Mouse (Mus musculus): ENCODE measurements at regions not wholly inside any gene's neighbourhood (a gene's known extent, or its start where the extent isn't known, plus 50 kb on each side); places are given as distances from the start of the nearest gene placed in this dataset.

DNA sequence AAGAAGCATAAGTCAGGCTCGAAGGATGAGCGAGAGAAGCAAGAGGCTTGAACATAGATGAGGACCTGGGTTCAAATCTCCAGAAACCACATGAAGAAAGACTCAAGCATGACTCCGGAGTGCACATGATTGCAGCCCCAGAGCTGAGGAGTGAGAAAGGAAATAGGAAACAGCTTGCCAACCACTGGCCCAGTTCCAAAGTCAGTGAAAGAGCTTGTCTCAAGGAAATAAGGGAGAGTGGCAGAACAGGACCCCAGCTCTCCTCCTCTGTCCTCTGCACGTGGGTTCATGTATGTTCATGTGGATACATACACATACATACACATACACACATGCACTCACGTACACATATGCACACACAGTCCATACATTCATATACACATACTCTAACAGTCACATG lies 156.9 kb upstream of the Spred2 start:
- WGBS = 82% methylated on average over 5 of the region's 5 CpGs
- H3K4me3 ChIP-seq (replicated peaks; ENCODE audit: low read length) = no peak overlapping the region
- no peak overlapping the region for H3K4me2 ChIP-seq (ENCODE audit: low read length)
- no peak overlapping the region for H3K9ac ChIP-seq (replicated peaks; ENCODE audit: low read depth, low read length)
- H3K36me3 ChIP-seq (ENCODE audit: control insufficient read depth, insufficient read depth) = no peaks in the 10 kb centered on the region
- no peaks in the 10 kb centered on the region for H3K9me3 ChIP-seq (ENCODE audit: control insufficient read depth, low read length)
- no peak overlapping the region for H3K27ac ChIP-seq (ENCODE audit: low read length)
- ATAC-seq = no peak
- no peaks in the 10 kb centered on the region; the same call in 1 of the 2 replicates for H3K27me3 ChIP-seq (replicated peaks; ENCODE audit: control insufficient read depth, insufficient read depth, low read length)
- H3K4me1 ChIP-seq (replicated peaks; ENCODE audit: control insufficient read depth, insufficient read depth, low read length) = peaks cover 6% of the 10 kb centered on the region

DNA sequence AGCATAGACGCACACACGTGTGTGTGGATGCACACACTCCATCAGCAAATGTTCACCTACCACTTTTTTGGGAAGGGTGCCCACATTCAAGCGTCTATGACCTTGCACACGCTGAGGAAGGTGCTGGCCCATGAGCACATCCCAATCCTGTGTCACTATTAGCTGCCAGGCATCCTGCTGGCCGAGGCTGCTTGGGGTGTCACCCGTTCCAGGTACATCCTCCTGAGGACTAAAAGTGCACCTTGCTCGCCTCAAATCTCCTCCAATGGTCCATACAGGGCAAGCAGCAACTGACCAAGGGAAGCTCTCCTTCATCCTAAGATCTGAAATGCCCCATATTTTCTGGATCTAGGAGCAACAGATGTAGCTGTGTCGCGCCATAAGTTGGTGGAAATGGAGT lies 156.3 kb upstream of the Spred2 start:
- 89% methylated on average over 9 of the region's 9 CpGs for whole genome bisulfite sequencing
- H3K9me3 ChIP-seq (ENCODE audit: control insufficient read depth, low read length) = no peaks in the 10 kb centered on the region
- no peak overlapping the region for H3K4me2 ChIP-seq (ENCODE audit: low read length)
- no peaks in the 10 kb centered on the region for H3K27me3 ChIP-seq (replicated peaks; ENCODE audit: control insufficient read depth, insufficient read depth, low read length)
- ATAC-seq = no peak
- no peak overlapping the region for H3K4me3 ChIP-seq (replicated peaks; ENCODE audit: low read length)
- peaks cover 6% of the 10 kb centered on the region for H3K4me1 ChIP-seq (replicated peaks; ENCODE audit: control insufficient read depth, insufficient read depth, low read length)
- H3K36me3 ChIP-seq (ENCODE audit: control insufficient read depth, insufficient read depth) = no peaks in the 10 kb centered on the region
- no peak overlapping the region for H3K27ac ChIP-seq (ENCODE audit: low read length)
- no peak overlapping the region for H3K9ac ChIP-seq (replicated peaks; ENCODE audit: low read depth, low read length)

DNA sequence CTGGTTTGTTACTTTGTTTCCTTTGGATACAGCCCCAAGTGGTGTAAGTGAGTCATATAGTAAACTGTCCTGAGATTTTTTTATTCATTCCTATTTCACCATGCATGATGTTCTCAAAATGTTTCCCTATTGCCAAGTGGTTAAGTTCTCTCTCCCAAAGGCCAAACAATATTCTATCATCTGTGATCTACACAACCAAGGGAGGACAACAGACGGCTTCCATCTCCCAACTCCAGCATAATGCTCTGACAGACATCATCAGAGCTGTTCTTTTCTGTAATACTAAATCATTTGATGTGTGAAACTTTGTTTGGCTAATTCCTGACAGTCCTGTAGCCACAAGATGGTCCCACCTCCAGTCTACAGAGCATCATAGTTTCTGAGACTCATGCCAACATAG lies 155.2 kb upstream of the Spred2 start:
- no peak overlapping the region for H3K27ac ChIP-seq (ENCODE audit: low read length)
- peaks cover 6% of the 10 kb centered on the region for H3K4me1 ChIP-seq (replicated peaks; ENCODE audit: control insufficient read depth, insufficient read depth, low read length)
- WGBS = 88% methylated on average over 1 of the region's 1 CpGs
- no peak for ATAC-seq
- no peak overlapping the region for H3K4me2 ChIP-seq (ENCODE audit: low read length)
- H3K27me3 ChIP-seq (replicated peaks; ENCODE audit: control insufficient read depth, insufficient read depth, low read length) = no peaks in the 10 kb centered on the region
- H3K9me3 ChIP-seq (ENCODE audit: control insufficient read depth, low read length) = no peaks in the 10 kb centered on the region
- no peak overlapping the region for H3K9ac ChIP-seq (replicated peaks; ENCODE audit: low read depth, low read length)
- H3K36me3 ChIP-seq (ENCODE audit: control insufficient read depth, insufficient read depth) = no peaks in the 10 kb centered on the region
- H3K4me3 ChIP-seq (replicated peaks; ENCODE audit: low read length) = no peak overlapping the region

GRCm38 (mm10) chr11:19774010-19774409 lies 150.2 kb upstream of the Spred2 start:
- H3K36me3 ChIP-seq (ENCODE audit: control insufficient read depth, insufficient read depth) = no peaks in the 10 kb centered on the region
- no peak overlapping the region for H3K4me2 ChIP-seq (ENCODE audit: low read length)
- peaks cover 4% of the 10 kb centered on the region; the same call in 1 of the 2 replicates for H3K4me1 ChIP-seq (replicated peaks; ENCODE audit: control insufficient read depth, insufficient read depth, low read length)
- WGBS = 6% methylated on average over 9 of the region's 9 CpGs
- ATAC-seq = peak; percentile 85
- no peaks in the 10 kb centered on the region for H3K27me3 ChIP-seq (replicated peaks; ENCODE audit: control insufficient read depth, insufficient read depth, low read length)
- no peak overlapping the region for H3K4me3 ChIP-seq (replicated peaks; ENCODE audit: low read length)
- no peak overlapping the region for H3K9ac ChIP-seq (replicated peaks; ENCODE audit: low read depth, low read length)
- no peaks in the 10 kb centered on the region for H3K9me3 ChIP-seq (ENCODE audit: control insufficient read depth, low read length)
- H3K27ac ChIP-seq (ENCODE audit: low read length) = no peak overlapping the region

- Histone ChIP-seq H3K27me3 (replicated peaks; ENCODE audit: control insufficient read depth, insufficient read depth, low read length) (no peaks in the 10 kb centered on the region), H3K36me3 (ENCODE audit: control insufficient read depth, insufficient read depth) (no peaks in the 10 kb centered on the region), H3K9ac (replicated peaks; ENCODE audit: low read depth, low read length) (no peak overlapping the region), H3K4me2 (ENCODE audit: low read length) (no peak overlapping the region), H3K27ac (ENCODE audit: low read length) (no peak overlapping the region), H3K4me3 (replicated peaks; ENCODE audit: low read length) (no peak overlapping the region), H3K9me3 (ENCODE audit: control insufficient read depth, low read length) (no peaks in the 10 kb centered on the region), H3K4me1 (replicated peaks; ENCODE audit: control insufficient read depth, insufficient read depth, low read length) (peaks cover 4% of the 10 kb centered on the region; the same call in 1 of the 2 replicates)
- 84% methylated on average over 4 of the region's 4 CpGs for WGBS
- no peak for ATAC-seq
Measured at GRCm38 (mm10) chr11:19775741-19776140, 148.4 kb upstream of the Spred2 start.

- Histone ChIP-seq H3K4me3 (replicated peaks; ENCODE audit: low read length) (no peak overlapping the region), H3K9me3 (ENCODE audit: control insufficient read depth, low read length) (no peaks in the 10 kb centered on the region), H3K9ac (replicated peaks; ENCODE audit: low read depth, low read length) (no peak overlapping the region), H3K27me3 (replicated peaks; ENCODE audit: control insufficient read depth, insufficient read depth, low read length) (no peaks in the 10 kb centered on the region), H3K27ac (ENCODE audit: low read length) (no peak overlapping the region), H3K36me3 (ENCODE audit: control insufficient read depth, insufficient read depth) (no peaks in the 10 kb centered on the region), H3K4me2 (ENCODE audit: low read length) (no peak overlapping the region), H3K4me1 (replicated peaks; ENCODE audit: control insufficient read depth, insufficient read depth, low read length) (peaks cover 4% of the 10 kb centered on the region; the same call in 1 of the 2 replicates)
- ATAC-seq = no peak
- 76% methylated on average over 9 of the region's 9 CpGs for WGBS
Measured at GRCm38 (mm10) chr11:19776473-19777200, 147.5 kb upstream of the Spred2 start.

DNA sequence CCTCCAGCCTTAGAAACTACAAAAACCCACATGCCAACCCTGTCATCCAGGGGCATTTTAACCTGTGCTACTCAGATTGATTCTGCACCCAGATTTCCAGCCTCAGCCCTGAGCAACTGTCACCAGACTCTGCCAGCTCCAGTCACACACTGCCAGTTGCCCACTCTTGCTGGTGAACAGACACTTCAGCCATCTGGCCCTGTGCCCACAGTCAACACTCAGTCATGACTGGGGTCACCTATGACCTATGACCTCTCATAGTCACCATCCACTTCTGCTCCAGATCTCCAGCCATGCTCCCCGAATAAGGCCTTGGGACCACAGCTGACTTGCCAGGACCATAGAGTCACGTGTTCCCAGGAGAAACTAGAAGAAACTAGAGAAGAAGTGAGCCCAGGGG lies 146.0 kb upstream of the Spred2 start:
- no peak for ATAC-seq
- no peaks in the 10 kb centered on the region for H3K9me3 ChIP-seq (ENCODE audit: control insufficient read depth, low read length)
- peaks cover 4% of the 10 kb centered on the region; the same call in 1 of the 2 replicates for H3K4me1 ChIP-seq (replicated peaks; ENCODE audit: control insufficient read depth, insufficient read depth, low read length)
- no peak overlapping the region for H3K9ac ChIP-seq (replicated peaks; ENCODE audit: low read depth, low read length)
- H3K27me3 ChIP-seq (replicated peaks; ENCODE audit: control insufficient read depth, insufficient read depth, low read length) = no peaks in the 10 kb centered on the region
- H3K4me3 ChIP-seq (replicated peaks; ENCODE audit: low read length) = no peak overlapping the region
- 85% methylated on average over 2 of the region's 2 CpGs for WGBS
- no peak overlapping the region for H3K27ac ChIP-seq (ENCODE audit: low read length)
- H3K4me2 ChIP-seq (ENCODE audit: low read length) = no peak overlapping the region
- no peaks in the 10 kb centered on the region for H3K36me3 ChIP-seq (ENCODE audit: control insufficient read depth, insufficient read depth)

GRCm38 (mm10) chr11:19785110-19785509 lies 139.1 kb upstream of the Spred2 start:
- Histone ChIP-seq H3K4me3 (replicated peaks; ENCODE audit: low read length) (no peak overlapping the region), H3K9me3 (ENCODE audit: control insufficient read depth, low read length) (no peaks in the 10 kb centered on the region), H3K9ac (replicated peaks; ENCODE audit: low read depth, low read length) (no peak overlapping the region), H3K4me1 (replicated peaks; ENCODE audit: control insufficient read depth, insufficient read depth, low read length) (no peaks in the 10 kb centered on the region), H3K27me3 (replicated peaks; ENCODE audit: control insufficient read depth, insufficient read depth, low read length) (no peaks in the 10 kb centered on the region), H3K4me2 (ENCODE audit: low read length) (no peak overlapping the region), H3K36me3 (ENCODE audit: control insufficient read depth, insufficient read depth) (no peaks in the 10 kb centered on the region), H3K27ac (ENCODE audit: low read length) (no peak overlapping the region)
- 61% methylated on average over 14 of the region's 14 CpGs for WGBS
- ATAC-seq = peak; percentile 58

DNA sequence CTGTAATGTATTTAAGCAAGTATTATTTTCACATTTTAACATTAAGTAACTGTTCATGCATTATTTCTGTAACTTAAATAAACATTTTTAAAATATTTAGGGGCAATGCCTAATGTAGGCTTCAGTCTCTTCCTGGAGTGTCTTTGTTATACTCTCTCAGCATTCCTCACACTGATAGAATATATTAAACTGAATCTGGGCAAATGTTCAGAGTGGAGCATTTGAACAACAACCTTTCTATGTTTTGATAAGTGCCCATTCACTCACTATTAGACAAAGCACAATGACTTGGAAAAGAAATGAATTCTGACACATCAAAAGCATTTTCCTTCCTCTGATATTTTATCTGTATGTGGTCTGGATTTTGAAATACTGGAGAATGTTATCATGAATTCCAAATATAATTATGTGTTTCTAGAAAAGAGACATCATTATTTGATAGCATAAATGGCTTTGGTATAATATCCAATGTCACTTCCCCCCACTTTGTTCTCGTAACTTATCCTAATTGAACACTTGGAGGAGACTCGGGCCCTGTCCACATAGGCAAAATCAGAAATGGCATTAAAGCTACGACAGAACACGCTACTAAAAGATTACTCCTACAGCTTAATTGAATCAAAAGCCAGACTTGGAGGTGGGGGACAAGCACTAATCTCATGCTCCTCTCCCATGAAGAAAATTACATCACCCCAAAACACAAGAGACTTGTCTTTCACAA lies 127.1 kb upstream of the Spred2 start:
- Histone ChIP-seq H3K4me3 (replicated peaks; ENCODE audit: low read length) (no peak overlapping the region), H3K9ac (replicated peaks; ENCODE audit: low read depth, low read length) (no peak overlapping the region), H3K27me3 (replicated peaks; ENCODE audit: control insufficient read depth, insufficient read depth, low read length) (no peaks in the 10 kb centered on the region), H3K27ac (ENCODE audit: low read length) (no peak overlapping the region), H3K9me3 (ENCODE audit: control insufficient read depth, low read length) (no peaks in the 10 kb centered on the region), H3K4me2 (ENCODE audit: low read length) (no peak overlapping the region), H3K4me1 (replicated peaks; ENCODE audit: control insufficient read depth, insufficient read depth, low read length) (no peaks in the 10 kb centered on the region), H3K36me3 (ENCODE audit: control insufficient read depth, insufficient read depth) (no peaks in the 10 kb centered on the region)
- ATAC-seq = no peak
- 58% methylated on average over 4 of the region's 4 CpGs for WGBS
